Mouse (Mus musculus) CH12F3 (cell line): ENCODE data around the gene Rbp7.
"Not testable (repeated sequence)": the region's sequence is repeated elsewhere in the genome, so short reads cannot be mapped to it uniquely, and the experiment has no call there.

ENCODE experiments used
- in situ Hi-C: fragments of 300-500 bp; cut with MboI; formaldehyde crosslinking; loops from 2 replicates; pipeline ENCODE4 v1.14.3; 2020; ENCODE audit warnings: low sequenced_read_pairs

Rbp7 gene

GRCm38 (mm10) chr4:149454879-149455278 is at the start of gene Rbp7:
Gene Rbp7 (minus strand): TSS chr4:149454978.
- in situ Hi-C loops: no loop called here

- in situ Hi-C loops: no loop called here
Measured at GRCm38 (mm10) chr4:149504363-149504762, 49.6 kb upstream of the Rbp7 start.

- in situ Hi-C loops: no loop called here
Measured at GRCm38 (mm10) chr4:149499790-149500189, 45.0 kb upstream of the Rbp7 start.

GRCm38 (mm10) chr4:149498901-149499300 is 44.1 kb upstream of the Rbp7 start:
- in situ Hi-C loops: no loop called here

- in situ Hi-C loops: no loop called here
Measured at GRCm38 (mm10) chr4:149496612-149497011, 41.8 kb upstream of the Rbp7 start.

- in situ Hi-C loops: no loop called here
Measured at GRCm38 (mm10) chr4:149491151-149491550, 36.4 kb upstream of the Rbp7 start.

- in situ Hi-C loops: no loop called here
Measured at GRCm38 (mm10) chr4:149489415-149490240, 34.9 kb upstream of the Rbp7 start.

- in situ Hi-C loops: no loop called here
Measured at GRCm38 (mm10) chr4:149487729-149488128, 33.0 kb upstream of the Rbp7 start.

- in situ Hi-C loops: no loop called here
Measured at GRCm38 (mm10) chr4:149485825-149486206, 31.0 kb upstream of the Rbp7 start.

- in situ Hi-C loops: no loop called here
Measured at GRCm38 (mm10) chr4:149485053-149485824, 30.5 kb upstream of the Rbp7 start, which contains the start of the genes Nmnat1 and Lzic. Gene Nmnat1 (minus strand): TSS chr4:149485202. Gene Lzic (plus strand): TSS chr4:149485229.

- in situ Hi-C loops: no loop called here
Measured at GRCm38 (mm10) chr4:149484566-149484965, 29.8 kb upstream of the Rbp7 start.

GRCm38 (mm10) chr4:149477078-149477477 is 22.3 kb upstream of the Rbp7 start, which contains the start of gene Tmem274:
Gene Tmem274 (plus strand): TSS chr4:149477378.
- in situ Hi-C loops: no loop called here

GRCm38 (mm10) chr4:149475096-149475495 is 20.3 kb upstream of the Rbp7 start:
- in situ Hi-C loops: no loop called here

- in situ Hi-C loops: no loop called here
Measured at GRCm38 (mm10) chr4:149469557-149469956, 14.8 kb upstream of the Rbp7 start.

GRCm38 (mm10) chr4:149463435-149463950 is 8.7 kb upstream of the Rbp7 start:
- in situ Hi-C loops: no loop called here

- in situ Hi-C loops: no loop called here
Measured at GRCm38 (mm10) chr4:149462305-149462971, 7.7 kb upstream of the Rbp7 start.

GRCm38 (mm10) chr4:149461579-149462304 is 7.0 kb upstream of the Rbp7 start:
- in situ Hi-C loops: no loop called here

- in situ Hi-C loops: not testable (repeated sequence)
Measured at GRCm38 (mm10) chr4:149460475-149460874, 5.7 kb upstream of the Rbp7 start.

GRCm38 (mm10) chr4:149459425-149459824 is 4.6 kb upstream of the Rbp7 start:
- in situ Hi-C loops: no loop called here

GRCm38 (mm10) chr4:149458526-149458925 is 3.7 kb upstream of the Rbp7 start:
- in situ Hi-C loops: no loop called here
